Mouse (Mus musculus) stomach, embryonic 15.5 days (tissue): ENCODE measurements around the gene Smap2. TPM values are rescaled to one million over a fixed set of nuclear protein-coding genes. Genes with fewer than 3 reads are reported as not detected.

Experiments
- ATAC-seq: fragments of 200-750 bp; cut with Nextera tagmentation; 2 replicates; pipeline ENCODE4 v1.8.0; 2017; ENCODE audit warnings: low read depth, moderate number of reproducible peaks, moderate TSS enrichment; ENCODE audit not compliant: insufficient read depth, low FRiP score
- H3K27ac ChIP-seq: fragments of 300-500 bp; sonication (generic); 2 replicates; pipeline ENCODE4 v1.5.1; 2015; ENCODE audit warnings: mild to moderate bottlenecking, inconsistent platforms
- H3K27me3 ChIP-seq: fragments of 300-500 bp; sonication (generic); replicated peaks from 2 replicates; pipeline ENCODE4 v1.6.1; 2015; ENCODE audit warnings: inconsistent platforms
- H3K36me3 ChIP-seq: fragments of 300-500 bp; sonication (generic); 2 replicates; pipeline ENCODE4 v1.6.1; 2015; ENCODE audit warnings: inconsistent platforms
- H3K4me1 ChIP-seq: fragments of 300-500 bp; sonication (generic); 2 replicates; pipeline ENCODE4 v1.6.1; 2015; ENCODE audit warnings: inconsistent platforms
- H3K4me2 ChIP-seq: fragments of 300-500 bp; sonication (generic); 2 replicates; pipeline ENCODE4 v1.6.1; 2015; ENCODE audit warnings: mild to moderate bottlenecking, inconsistent platforms
- H3K4me3 ChIP-seq: fragments of 300-500 bp; sonication (generic); replicated peaks from 2 replicates; pipeline ENCODE4 v1.5.1; 2015; ENCODE audit warnings: inconsistent platforms
- H3K9ac ChIP-seq: fragments of 300-500 bp; sonication (generic); 2 replicates; pipeline ENCODE4 v1.6.1; 2015; ENCODE audit warnings: inconsistent platforms
- H3K9me3 ChIP-seq: fragments of 300-500 bp; sonication (generic); 2 replicates; pipeline ENCODE4 v1.6.1; 2016; ENCODE audit warnings: inconsistent platforms
- WGBS: fragments of 180-500 bp; shearing (Covaris S2); methylation state at CpG from one replicate; pipeline ENCODE4 v1.1.7; 2015; 5-methylcytosine and 5-hydroxymethylcytosine counted together
- polyA plus RNA-seq: library from polyadenylated mRNA; unstranded; fragments of >200 nt; fragmentation: Nextera tagmentation; extraction: Ambion mirVana; gene quantifications from 2 replicates; pipeline ENCODE4 v1.2.1, GENCODE M21; 2015

The Smap2 gene
- polyA plus RNA-seq, 1 experiment from 2014 or later = 14.2 TPM

DNA sequence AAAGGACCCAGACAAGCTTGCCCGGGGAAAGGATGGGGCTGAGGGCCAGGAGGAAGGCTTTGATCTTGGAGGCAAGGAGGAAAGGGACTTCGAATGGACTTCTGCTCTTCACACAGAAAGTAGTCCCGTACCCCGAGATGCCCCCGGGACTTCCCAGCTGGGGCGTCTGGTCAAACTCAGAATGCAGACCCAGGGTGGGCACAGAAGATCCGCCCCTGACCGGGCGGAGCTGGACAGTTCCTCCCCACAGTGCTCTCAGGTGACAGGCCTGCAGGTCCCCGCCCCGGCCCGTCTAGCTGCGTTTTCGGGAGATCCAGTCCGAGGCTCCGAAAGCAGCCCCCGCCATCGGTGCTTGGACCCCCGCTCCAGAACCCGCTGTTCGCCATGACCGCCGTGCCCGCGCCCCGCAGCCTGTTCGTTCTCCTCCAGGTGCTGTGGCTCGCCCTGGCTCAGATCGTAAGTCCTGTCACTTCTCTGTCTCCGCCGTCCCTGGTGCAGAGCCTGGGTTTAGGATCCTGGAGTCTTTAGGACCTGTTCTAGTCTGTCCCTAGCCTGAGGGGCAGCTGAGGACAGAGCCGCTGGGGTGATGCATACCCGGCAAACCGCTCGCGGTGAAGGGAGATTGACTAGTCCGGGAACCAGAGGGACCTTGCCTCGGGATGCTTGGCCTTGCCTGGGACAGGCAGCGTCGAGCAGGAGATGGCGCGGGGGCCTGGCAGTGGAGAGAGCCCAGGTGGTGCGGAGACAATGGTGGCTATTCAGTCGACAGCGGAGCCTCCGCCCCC is 22.5 kb upstream of the Smap2 start, which contains the start of gene Col9a2:
TSS of gene Col9a2 (plus strand) at position 55 of the 785 bp plus-strand sequence.
- Histone ChIP-seq H3K4me3 (peak within 1 kb of the TSS; percentile 42), H3K27me3 (peaks cover 15% of the 10 kb centered on the region; the same call in 1 of the 2 replicates), H3K36me3 (no peaks in the 10 kb centered on the region), H3K27ac (no peak within 1 kb of the TSS), H3K9me3 (no peaks in the 10 kb centered on the region), H3K4me1 (peaks cover 23% of the 10 kb centered on the region), H3K4me2 (peak within 1 kb of the TSS; percentile 69), H3K9ac (0 out of 2 replicates have a peak within 1 kb of the TSS, but pooled peaks have one; percentile 5)
- ATAC-seq = no peak
- 2% methylated on average over 46 of the region's 46 CpGs for WGBS

- Histone ChIP-seq H3K4me3 (no peak overlapping the region), H3K36me3 (no peaks in the 10 kb centered on the region), H3K27me3 (peaks cover under 1% of the 10 kb centered on the region; the same call in 1 of the 2 replicates), H3K4me1 (no peaks in the 10 kb centered on the region), H3K4me2 (no peak overlapping the region), H3K9ac (no peak overlapping the region), H3K9me3 (no peaks in the 10 kb centered on the region), H3K27ac (no peak overlapping the region)
- ATAC-seq = no peak
- whole genome bisulfite sequencing = 68% methylated on average over 2 of the region's 2 CpGs
Measured at GRCm38 (mm10) chr4:121033006-121033405, 16.0 kb upstream of the Smap2 start.

- Histone ChIP-seq H3K9me3 (no peaks in the 10 kb centered on the region), H3K9ac (no peak overlapping the region), H3K36me3 (no peaks in the 10 kb centered on the region), H3K4me2 (no peak overlapping the region), H3K4me3 (no peak overlapping the region), H3K27me3 (no peaks in the 10 kb centered on the region), H3K4me1 (no peaks in the 10 kb centered on the region), H3K27ac (no peak overlapping the region)
- WGBS = 50% methylated on average over 4 of the region's 4 CpGs
- ATAC-seq = no peak
Measured at GRCm38 (mm10) chr4:121031440-121031839, 14.4 kb upstream of the Smap2 start.

DNA sequence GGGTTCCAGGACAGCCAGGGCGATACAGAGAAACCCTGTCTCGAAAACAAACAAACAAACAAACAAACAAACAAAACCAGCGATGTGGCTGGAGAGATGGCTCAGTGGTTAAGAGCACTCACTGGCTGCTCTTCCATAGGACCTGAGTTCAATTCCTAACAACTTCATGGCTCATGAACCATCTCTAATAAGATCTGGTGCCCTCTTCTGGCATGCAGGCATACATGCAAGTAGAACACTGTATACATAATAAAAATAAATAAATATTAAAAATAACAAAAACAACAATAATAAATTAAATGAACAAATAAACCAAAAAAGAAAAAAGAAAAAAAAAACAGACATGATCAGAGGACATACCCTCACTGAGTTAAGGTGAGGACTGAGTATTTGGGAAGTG is 12.6 kb upstream of the Smap2 start:
- 71% methylated on average over 3 of the region's 3 CpGs for WGBS
- H3K9me3 ChIP-seq = no peaks in the 10 kb centered on the region
- H3K36me3 ChIP-seq = no peaks in the 10 kb centered on the region
- no peak overlapping the region for H3K4me3 ChIP-seq
- no peaks in the 10 kb centered on the region for H3K4me1 ChIP-seq
- ATAC-seq = no peak
- no peak overlapping the region for H3K4me2 ChIP-seq
- H3K27me3 ChIP-seq = no peaks in the 10 kb centered on the region
- H3K27ac ChIP-seq = no peak overlapping the region
- no peak overlapping the region for H3K9ac ChIP-seq

- Histone ChIP-seq H3K4me3 (no peak overlapping the region), H3K9me3 (no peaks in the 10 kb centered on the region), H3K36me3 (no peaks in the 10 kb centered on the region), H3K4me2 (no peak overlapping the region), H3K4me1 (no peaks in the 10 kb centered on the region), H3K9ac (no peak overlapping the region), H3K27ac (no peak overlapping the region), H3K27me3 (no peaks in the 10 kb centered on the region)
- no peak for ATAC-seq
- 31% methylated on average over 14 of the region's 14 CpGs for WGBS
Measured at GRCm38 (mm10) chr4:121028659-121029392, 11.8 kb upstream of the Smap2 start.

GRCm38 (mm10) chr4:121028146-121028545 is 11.1 kb upstream of the Smap2 start:
- Histone ChIP-seq H3K27me3 (no peaks in the 10 kb centered on the region), H3K4me1 (no peaks in the 10 kb centered on the region), H3K27ac (no peak overlapping the region), H3K4me2 (no peak overlapping the region), H3K4me3 (no peak overlapping the region), H3K36me3 (no peaks in the 10 kb centered on the region), H3K9ac (no peak overlapping the region), H3K9me3 (no peaks in the 10 kb centered on the region)
- WGBS = 77% methylated on average over 1 of the region's 1 CpGs
- ATAC-seq = no peak

DNA sequence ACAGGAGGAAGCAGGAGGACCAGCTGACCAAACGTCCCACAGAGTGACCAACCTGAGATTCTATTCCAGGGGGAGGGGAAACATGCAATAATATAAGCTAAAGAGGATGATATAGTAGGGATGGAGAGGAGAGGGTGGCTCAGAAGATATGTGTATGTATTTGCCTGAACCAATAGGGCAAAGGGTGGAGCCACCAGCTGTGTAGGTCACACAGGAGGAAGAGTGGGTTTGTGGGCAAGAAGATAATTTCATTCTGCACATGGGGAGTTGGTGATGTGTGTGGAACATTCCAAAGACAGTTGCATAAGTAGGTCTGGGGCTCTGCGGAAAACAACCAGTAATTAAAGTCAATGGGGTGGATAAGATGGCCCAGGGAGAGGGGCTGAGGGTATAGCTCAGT is 8.6 kb upstream of the Smap2 start:
- 61% methylated on average over 2 of the region's 2 CpGs for WGBS
- Histone ChIP-seq H3K36me3 (no peaks in the 10 kb centered on the region), H3K4me2 (no peak overlapping the region), H3K4me3 (no peak overlapping the region), H3K27me3 (no peaks in the 10 kb centered on the region), H3K27ac (no peak overlapping the region), H3K4me1 (no peaks in the 10 kb centered on the region), H3K9ac (no peak overlapping the region), H3K9me3 (no peaks in the 10 kb centered on the region)
- ATAC-seq = no peak

DNA sequence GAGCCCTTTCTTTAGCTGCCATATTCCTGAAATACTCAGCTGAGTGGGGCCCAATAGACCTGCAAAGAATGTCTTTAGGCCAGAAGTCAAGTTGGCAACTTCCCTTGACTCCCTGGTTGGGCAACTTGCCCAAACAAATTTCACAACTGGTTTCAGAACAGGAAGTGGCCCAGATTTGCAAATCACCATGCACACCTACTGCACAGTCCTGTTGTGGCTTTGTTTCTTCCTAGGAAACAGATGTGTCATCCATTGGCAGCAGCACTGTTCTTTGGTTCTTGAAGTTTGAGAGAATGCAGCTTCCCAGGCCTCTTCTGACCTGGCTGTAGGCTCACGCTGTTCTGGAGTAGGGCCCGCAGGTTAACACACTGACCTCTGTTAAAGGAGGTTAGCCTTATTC is 6.9 kb upstream of the Smap2 start:
- WGBS = 79% methylated on average over 2 of the region's 2 CpGs
- Histone ChIP-seq H3K36me3 (no peaks in the 10 kb centered on the region), H3K9me3 (no peaks in the 10 kb centered on the region), H3K4me3 (no peak overlapping the region), H3K4me1 (no peaks in the 10 kb centered on the region), H3K27me3 (no peaks in the 10 kb centered on the region), H3K9ac (no peak overlapping the region), H3K4me2 (no peak overlapping the region), H3K27ac (no peak overlapping the region)
- ATAC-seq = peak; percentile 35; the same call in 1 of the 2 replicates

GRCm38 (mm10) chr4:121023464-121023863 is 6.4 kb upstream of the Smap2 start:
- Histone ChIP-seq H3K4me2 (no peak overlapping the region), H3K27ac (no peak overlapping the region), H3K9ac (no peak overlapping the region), H3K4me1 (no peaks in the 10 kb centered on the region), H3K27me3 (no peaks in the 10 kb centered on the region), H3K9me3 (no peaks in the 10 kb centered on the region), H3K36me3 (no peaks in the 10 kb centered on the region), H3K4me3 (no peak overlapping the region)
- ATAC-seq = no peak
- 78% methylated on average over 7 of the region's 7 CpGs for WGBS

GRCm38 (mm10) chr4:121021911-121022310 is 4.9 kb upstream of the Smap2 start:
- H3K9ac ChIP-seq = no peak overlapping the region
- no peak for ATAC-seq

GRCm38 (mm10) chr4:121020040-121020790 is 3.2 kb upstream of the Smap2 start:
- Histone ChIP-seq H3K36me3 (no peaks in the 10 kb centered on the region), H3K4me1 (0 out of 2 replicates have a peak, but pooled peaks cover 6% of the 10 kb centered on the region), H3K27ac (no peak overlapping the region), H3K9ac (no peak overlapping the region), H3K9me3 (no peaks in the 10 kb centered on the region), H3K4me2 (no peak overlapping the region), H3K4me3 (no peak overlapping the region), H3K27me3 (no peaks in the 10 kb centered on the region)
- 70% methylated on average over 10 of the region's 10 CpGs for WGBS
- no peak for ATAC-seq

More at GRCm38 (mm10) chr4:121021911-121022310, 4.9 kb upstream of the Smap2 start:
- no peak overlapping the region for H3K27ac ChIP-seq
- no peaks in the 10 kb centered on the region for H3K27me3 ChIP-seq
- H3K4me1 ChIP-seq = no peaks in the 10 kb centered on the region
- H3K4me2 ChIP-seq = no peak overlapping the region
- no peaks in the 10 kb centered on the region for H3K36me3 ChIP-seq
- no peak overlapping the region for H3K4me3 ChIP-seq
- H3K9me3 ChIP-seq = no peaks in the 10 kb centered on the region
